10 mouse cellular contexts compared by ENCODE assay signal in genomic region chr7:136689579-136689978, GRCm38 (mm10).
DNase-seq lines count a peak whose midpoint lies in the region; ATAC-seq and TF ChIP-seq lines count a peak whose summit lies in the region.
"Had no signal": no experiment of that assay in that cellular context is flagged by ENCODE, and none has a peak within 500 bp of the region (broad histone marks: within the 10 kb centered on the region; RNA-seq: fewer than 3 reads in every experiment).

No protein-coding gene starts in this region.

- no peak for TF ChIP-seq CTCF in forebrain, postnatal 0 days (IDR thresholded peaks at IDR 0.05; ENCODE audit: low read depth)
- TF ChIP-seq CTCF in left cerebral cortex, adult 2 months (IDR thresholded peaks at IDR 0.05): no peak

- no peak overlapping the region for H3K9ac ChIP-seq in forebrain, postnatal 0 days
- no peak overlapping the region for H3K9ac ChIP-seq in embryonic facial prominence, embryonic 14.5 days (ENCODE audit: low read depth, low read length)
- H3K9ac ChIP-seq in limb, embryonic 15.5 days: no peak overlapping the region

- intact Hi-C loops in heart, postnatal 36 days (cut with DNase I): loop anchor here (5.0 kb wide), 2 partner anchors 153 to 207 kb away; no protein-coding TSS in a partner anchor
- intact Hi-C loops in left cerebral cortex, adult 2 months (cut with DNase I): no loop called here

- no peak overlapping the region for H3K4me3 ChIP-seq in forebrain, postnatal 0 days (ENCODE audit: low read depth, low read length)
- no peak overlapping the region; the same call in 1 of the 2 replicates for H3K4me3 ChIP-seq in forebrain, embryonic 10.5 days
- H3K4me3 ChIP-seq in embryonic facial prominence, embryonic 14.5 days (ENCODE audit: low read depth, low read length): no peak overlapping the region
- H3K4me3 ChIP-seq in limb, embryonic 15.5 days: no peak overlapping the region
- no peak overlapping the region for H3K4me3 ChIP-seq in left cerebral cortex, adult 2 months

- H3K36me3 ChIP-seq in forebrain, postnatal 0 days (ENCODE audit: insufficient read depth): no peaks in the 10 kb centered on the region
- no peaks in the 10 kb centered on the region for H3K36me3 ChIP-seq in forebrain, embryonic 10.5 days (replicated peaks)
- no peaks in the 10 kb centered on the region for H3K36me3 ChIP-seq in embryonic facial prominence, embryonic 14.5 days (ENCODE audit: control insufficient read depth, insufficient read depth, low read length)
- H3K36me3 ChIP-seq in limb, embryonic 15.5 days: no peaks in the 10 kb centered on the region

- DNase-seq in forebrain, postnatal 0 days: no peak
- DNase-seq in forebrain, embryonic 10.5 days (ENCODE audit: extremely low spot score, low spot score): no peak
- peak; percentile 46 for DNase-seq in embryonic facial prominence, embryonic 14.5 days (ENCODE audit: low spot score)
- DNase-seq in heart, postnatal 36 days: peak; percentile 9 to 32
- no peak for DNase-seq in layer of hippocampus, adult 9-10 months (ENCODE audit: low spot score)
- DNase-seq in urinary bladder, adult 18-20 months (ENCODE audit: low spot score in 2 of 2): no peak
- no peak for DNase-seq in left cerebral cortex, adult 2 months (ENCODE audit: extremely low spot score in 1 of 2, low spot score in 2 of 2)
- DNase-seq: cerebellum, adult 11-12 months; lung, postnatal 14 days had no signal

- no peaks in the 10 kb centered on the region for H3K27me3 ChIP-seq in forebrain, postnatal 0 days (ENCODE audit: insufficient read depth, low read length)
- peaks cover 67% of the 10 kb centered on the region for H3K27me3 ChIP-seq in forebrain, embryonic 10.5 days (ENCODE audit: poor library complexity, severe bottlenecking)
- peaks cover 3% of the 10 kb centered on the region; the same call in 1 of the 2 replicates for H3K27me3 ChIP-seq in embryonic facial prominence, embryonic 14.5 days (replicated peaks; ENCODE audit: control insufficient read depth, insufficient read depth, low read length)
- peaks cover 10% of the 10 kb centered on the region for H3K27me3 ChIP-seq in limb, embryonic 15.5 days

- WGBS in forebrain, postnatal 0 days: 34% methylated on average over 6 of the region's 6 CpGs
- 40% methylated on average over 6 of the region's 6 CpGs for WGBS in forebrain, embryonic 10.5 days
- 28% methylated on average over 6 of the region's 6 CpGs for WGBS in embryonic facial prominence, embryonic 14.5 days
- WGBS in limb, embryonic 15.5 days: 26% methylated on average over 6 of the region's 6 CpGs

- no peaks in the 10 kb centered on the region for H3K9me3 ChIP-seq in forebrain, postnatal 0 days (ENCODE audit: low read length)
- H3K9me3 ChIP-seq in forebrain, embryonic 10.5 days: no peaks in the 10 kb centered on the region
- no peaks in the 10 kb centered on the region for H3K9me3 ChIP-seq in embryonic facial prominence, embryonic 14.5 days (ENCODE audit: control insufficient read depth, low read length)
- no peaks in the 10 kb centered on the region for H3K9me3 ChIP-seq in limb, embryonic 15.5 days

- no peaks in the 10 kb centered on the region for H3K4me1 ChIP-seq in forebrain, postnatal 0 days (ENCODE audit: insufficient read depth)
- H3K4me1 ChIP-seq in forebrain, embryonic 10.5 days: peaks cover 16% of the 10 kb centered on the region
- peaks cover 11% of the 10 kb centered on the region for H3K4me1 ChIP-seq in embryonic facial prominence, embryonic 14.5 days (ENCODE audit: control insufficient read depth, insufficient read depth, low read length)
- peaks cover 24% of the 10 kb centered on the region; the same call in 1 of the 2 replicates for H3K4me1 ChIP-seq in limb, embryonic 15.5 days

- ATAC-seq in forebrain, postnatal 0 days: no peak
- no peak for ATAC-seq in embryonic facial prominence, embryonic 14.5 days (ENCODE audit: low read depth)
- ATAC-seq in limb, embryonic 15.5 days (ENCODE audit: insufficient number of reproducible peaks, low FRiP score, low TSS enrichment, low read depth): no peak

- no peak overlapping the region for H3K27ac ChIP-seq in forebrain, postnatal 0 days (ENCODE audit: low read depth, low read length)
- no peak overlapping the region for H3K27ac ChIP-seq in forebrain, embryonic 10.5 days
- no peak overlapping the region for H3K27ac ChIP-seq in embryonic facial prominence, embryonic 14.5 days (replicated peaks; ENCODE audit: low read depth, low read length)
- H3K27ac ChIP-seq in limb, embryonic 15.5 days: no peak overlapping the region
- no peak overlapping the region for H3K27ac ChIP-seq in left cerebral cortex, adult 2 months

- peak overlapping the region; percentile 26 for H3K4me2 ChIP-seq in forebrain, postnatal 0 days (ENCODE audit: low read depth)
- peak overlapping the region; percentile 38; the same call in 1 of the 2 replicates for H3K4me2 ChIP-seq in embryonic facial prominence, embryonic 14.5 days (ENCODE audit: low read depth, low read length)
- 0 out of 2 replicates have a peak overlapping the region, but pooled peaks have one; percentile 3 for H3K4me2 ChIP-seq in limb, embryonic 15.5 days

Comparison
In these comparisons a context has a peak if more than half of its experiments do, and no peak if none do; other contexts are left out.
1. DNase-seq: peak in embryonic facial prominence, embryonic 14.5 days (single experiment) and heart, postnatal 36 days (2 of 2); none in forebrain, postnatal 0 days (single experiment), forebrain, embryonic 10.5 days (single experiment), layer of hippocampus, adult 9-10 months (single experiment), urinary bladder, adult 18-20 months (0 of 2) and left cerebral cortex, adult 2 months (0 of 2).
2. Peak in every context shown above with its lines, with median percentiles within 50 percentile points of each other: H3K4me2 ChIP-seq.